Mouse (Mus musculus) thymus, postnatal 0 days (tissue): Measurements from ENCODE around the gene Serac1. TPM values are rescaled to one million over a fixed set of nuclear protein-coding genes. Genes with fewer than 3 reads are reported as not detected.

Experiments
- DNase-seq: peaks from one replicate; pipeline ENCODE4 v3.0.0-alpha.2; 2015; ENCODE audit warnings: low spot score
- polyA plus RNA-seq: library from polyadenylated mRNA; unstranded; fragments of >200 nt; fragmentation: Nextera tagmentation; extraction: Ambion mirVana; gene quantifications from 2 replicates; pipeline ENCODE4 v1.2.1, GENCODE M21; 2015

The Serac1 gene
- polyA plus RNA-seq, 1 experiment from 2014 or later, result 2.9 TPM

- peak; percentile 62 for DNase-seq
These were observed 73.7 kb downstream of the Serac1 start for GRCm38 (mm10) chr17:6005638-6006471.

- peak; percentile 42 for DNase-seq
These were observed 74.3 kb downstream of the Serac1 start for GRCm38 (mm10) chr17:6005246-6005637.

- no peak for DNase-seq
These were observed 75.9 kb downstream of the Serac1 start for GRCm38 (mm10) chr17:6003661-6004060.

GRCm38 (mm10) chr17:6002563-6002962 is 77.0 kb downstream of the Serac1 start:
- DNase-seq, result no peak

GRCm38 (mm10) chr17:6001836-6002235 is 77.7 kb downstream of the Serac1 start:
- DNase-seq, result peak; percentile 34

- DNase-seq, result no peak
These were observed 78.2 kb downstream of the Serac1 start for GRCm38 (mm10) chr17:6001389-6001788.

GRCm38 (mm10) chr17:6000864-6001319 is 78.6 kb downstream of the Serac1 start:
- DNase-seq, result no peak

GRCm38 (mm10) chr17:5999039-5999543 is 80.5 kb downstream of the Serac1 start:
- no peak for DNase-seq

- DNase-seq, result no peak
These were observed 81.4 kb downstream of the Serac1 start for GRCm38 (mm10) chr17:5998235-5998500.

GRCm38 (mm10) chr17:5997380-5998234 is 81.9 kb downstream of the Serac1 start:
- no peak for DNase-seq

- no peak for DNase-seq
These were observed 83.0 kb downstream of the Serac1 start for GRCm38 (mm10) chr17:5996589-5996988.

- DNase-seq, result no peak
These were observed 84.9 kb downstream of the Serac1 start for GRCm38 (mm10) chr17:5994606-5995005.

- DNase-seq, result no peak
These were observed 85.8 kb downstream of the Serac1 start for GRCm38 (mm10) chr17:5993581-5994260.

GRCm38 (mm10) chr17:5992866-5993580 is 86.5 kb downstream of the Serac1 start:
- DNase-seq, result no peak

Other genes starting within 250 kb of the Serac1 start
- gene Snx9, start 238.4 kb downstream of the Serac1 start, polyA plus RNA-seq, result 15.4 and 15.9 TPM in 2 replicates
- gene Synj2, start 138.5 kb downstream of the Serac1 start, polyA plus RNA-seq, result 4.2 and 4.5 TPM in 2 replicates
- 177 and 185 TPM in 2 replicates for gene Gtf2h5, start within 50 bp of the Serac1 start, polyA plus RNA-seq
- 40.8 and 46.4 TPM in 2 replicates for gene Tulp4, start 26.7 kb upstream of the Serac1 start, polyA plus RNA-seq
- gene Tmem181a, start 177.1 kb upstream of the Serac1 start, polyA plus RNA-seq, result 12.1 and 12.2 TPM in 2 replicates
- 14.1 and 16.5 TPM in 2 replicates for gene Dynlt1a, start 237.8 kb upstream of the Serac1 start, polyA plus RNA-seq